Mouse (Mus musculus) embryonic fibroblast, embryonic 13.5 days (primary cell): ENCODE measurements around the gene Stub1.

Experiments
- CTCF ChIP-seq: IDR thresholded peaks from 2 replicates; pipeline ENCODE4 v1.5.1; 2011; ENCODE audit warnings: mild to moderate bottlenecking, control low read depth, low read length, moderate library complexity, borderline replicate concordance; ENCODE audit not compliant: insufficient read depth
- POLR2A ChIP-seq: IDR thresholded peaks from 2 replicates; pipeline ENCODE4 v1.6.1; 2011; ENCODE audit warnings: low read depth, mild to moderate bottlenecking, control low read depth, low read length, moderate library complexity

- TF ChIP-seq POLR2A (no peak), CTCF (no peak)
Observed at GRCm38 (mm10) chr17:25873405-25874147, 40.4 kb upstream of the Stub1 start.
